Mouse (Mus musculus) adrenal gland, postnatal 10 days (tissue): ENCODE measurements around the gene Prmt1. TPM values are rescaled to one million over a fixed set of nuclear protein-coding genes. Genes with fewer than 3 reads are reported as not detected.

ENCODE experiments used
- DNase-seq: peaks from one replicate; pipeline ENCODE4 v3.0.0; 2021; ENCODE audit warnings: mixed read lengths
- total RNA-seq, 2 experiments: library from RNA; stranded (reverse); gene quantifications; 2 replicates each; pipeline ENCODE4 v1.2.3; 2021

The Prmt1 gene
- total RNA-seq, 2 experiments from 2014 or later, result 254 to 258 TPM

DNA sequence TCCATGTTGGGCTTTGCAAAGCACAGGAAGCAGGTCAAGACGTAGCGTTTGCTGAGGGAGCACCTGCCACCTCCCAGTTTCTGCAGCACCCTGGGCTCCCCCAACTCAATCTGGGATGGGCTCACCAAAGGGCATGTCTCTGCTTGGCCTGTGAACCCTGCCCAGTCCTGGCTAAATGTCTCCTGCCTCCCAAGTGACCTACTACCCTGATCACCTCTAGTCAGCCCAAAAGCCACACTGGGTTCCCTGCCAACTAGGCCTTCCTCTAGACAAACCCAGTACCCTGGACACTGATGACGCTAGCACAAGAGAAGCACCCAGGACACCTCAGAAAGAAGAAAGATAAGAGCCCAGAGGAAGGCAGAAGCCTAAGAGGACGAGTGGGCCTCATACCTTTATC is 26.5 kb upstream of the Prmt1 start:
- no peak for DNase-seq

DNA sequence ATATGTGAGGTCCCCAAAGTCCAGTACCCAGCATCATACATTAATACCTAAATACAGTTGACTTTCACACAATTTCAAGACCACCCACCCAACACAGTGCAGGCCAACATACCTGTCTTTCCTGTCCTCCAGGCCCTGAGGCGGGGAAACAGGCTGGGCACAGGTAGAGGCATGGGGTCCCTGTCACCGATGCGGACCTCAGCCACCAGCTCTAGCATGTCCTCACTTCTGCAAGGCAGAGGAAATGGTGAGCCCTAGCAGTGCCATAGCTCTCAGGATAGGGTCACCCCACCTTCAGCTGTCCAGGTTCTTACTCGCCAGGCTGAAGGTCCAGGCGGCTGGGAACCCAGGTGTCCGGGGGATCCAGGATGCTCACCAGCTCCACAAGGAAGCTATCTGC is 25.6 kb upstream of the Prmt1 start:
- DNase-seq, result no peak

DNA sequence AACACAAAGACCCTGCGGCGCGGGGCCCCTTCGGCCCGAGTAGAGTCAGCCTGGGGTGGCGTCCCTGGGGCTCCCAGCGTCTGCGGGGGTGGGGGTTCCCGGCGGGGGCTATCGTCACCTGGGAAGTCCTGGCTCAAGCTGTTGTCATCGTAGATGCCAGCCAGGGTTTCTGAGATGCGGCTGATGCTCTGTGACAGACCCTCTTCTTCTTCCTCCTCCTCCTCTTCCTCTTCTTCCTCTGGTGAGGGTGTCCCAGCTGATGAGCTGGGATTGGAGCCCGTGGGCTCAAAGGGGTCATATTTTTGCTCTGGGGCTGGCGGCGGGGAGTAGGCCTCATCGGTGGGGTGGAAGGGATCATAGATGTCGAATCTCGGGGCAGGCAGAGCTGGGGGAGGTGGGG is 22.0 kb upstream of the Prmt1 start:
- no peak for DNase-seq

DNA sequence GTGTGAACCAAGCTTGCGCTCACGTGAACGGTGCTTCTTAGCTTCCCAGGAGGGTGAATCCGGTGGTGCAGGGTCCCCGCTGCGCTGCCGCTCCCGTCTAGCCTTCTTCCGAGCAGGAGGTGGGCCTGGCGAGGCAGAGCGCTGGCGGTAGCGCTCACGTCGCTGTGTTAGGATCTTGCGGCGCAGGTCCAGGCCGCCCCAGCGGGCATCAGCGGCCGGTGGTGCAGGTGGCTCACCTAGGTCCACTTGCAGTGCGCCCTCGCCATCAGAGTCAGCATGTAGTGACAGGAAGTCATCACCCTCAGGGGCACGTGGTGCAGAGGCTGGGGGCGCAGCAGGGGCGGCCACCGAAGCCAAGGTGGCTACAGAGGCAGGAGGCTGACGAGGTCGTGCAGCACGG is 21.5 kb upstream of the Prmt1 start:
- no peak for DNase-seq

DNA sequence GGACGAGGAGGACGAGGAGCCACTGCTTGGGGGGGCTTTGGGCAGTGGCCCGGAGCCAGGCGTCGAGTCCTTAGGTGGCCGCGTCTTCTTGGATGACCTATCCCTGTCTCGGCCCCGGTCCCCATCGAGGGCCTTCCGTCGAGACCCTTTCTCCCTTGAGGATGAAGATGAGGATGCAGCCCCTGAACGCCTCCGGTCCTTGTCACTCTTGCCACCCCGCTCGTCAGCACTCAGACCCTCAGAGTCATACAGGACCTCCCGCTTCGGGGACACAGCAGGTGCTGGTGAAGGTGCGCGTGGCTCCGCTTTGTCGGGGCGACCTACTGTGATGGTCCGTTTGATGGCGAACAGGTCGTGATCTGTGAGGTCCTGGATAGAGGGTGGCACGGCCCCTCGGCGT is 20.8 kb upstream of the Prmt1 start:
- DNase-seq, result no peak

DNA sequence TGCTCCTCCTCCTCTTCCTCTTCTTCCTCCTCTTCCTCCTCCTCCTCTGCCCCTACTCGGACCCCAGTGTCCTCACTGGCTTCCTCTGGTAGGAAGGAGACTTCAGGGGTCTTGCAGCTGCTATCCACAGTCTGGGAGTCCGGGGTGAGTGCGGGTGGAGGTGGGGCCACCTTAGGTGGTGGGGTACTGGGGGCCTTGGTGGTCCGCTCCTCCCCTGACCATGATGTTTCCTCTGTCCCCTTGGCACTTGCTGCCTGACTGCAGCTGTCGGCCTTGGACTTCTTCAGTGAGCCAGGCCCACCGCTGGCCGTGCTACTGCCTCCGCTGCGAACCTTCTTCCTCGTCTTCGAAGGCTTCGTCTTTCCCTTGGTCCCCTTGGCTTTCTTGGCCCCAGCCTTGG is 20.1 kb upstream of the Prmt1 start:
- DNase-seq, result no peak

DNA sequence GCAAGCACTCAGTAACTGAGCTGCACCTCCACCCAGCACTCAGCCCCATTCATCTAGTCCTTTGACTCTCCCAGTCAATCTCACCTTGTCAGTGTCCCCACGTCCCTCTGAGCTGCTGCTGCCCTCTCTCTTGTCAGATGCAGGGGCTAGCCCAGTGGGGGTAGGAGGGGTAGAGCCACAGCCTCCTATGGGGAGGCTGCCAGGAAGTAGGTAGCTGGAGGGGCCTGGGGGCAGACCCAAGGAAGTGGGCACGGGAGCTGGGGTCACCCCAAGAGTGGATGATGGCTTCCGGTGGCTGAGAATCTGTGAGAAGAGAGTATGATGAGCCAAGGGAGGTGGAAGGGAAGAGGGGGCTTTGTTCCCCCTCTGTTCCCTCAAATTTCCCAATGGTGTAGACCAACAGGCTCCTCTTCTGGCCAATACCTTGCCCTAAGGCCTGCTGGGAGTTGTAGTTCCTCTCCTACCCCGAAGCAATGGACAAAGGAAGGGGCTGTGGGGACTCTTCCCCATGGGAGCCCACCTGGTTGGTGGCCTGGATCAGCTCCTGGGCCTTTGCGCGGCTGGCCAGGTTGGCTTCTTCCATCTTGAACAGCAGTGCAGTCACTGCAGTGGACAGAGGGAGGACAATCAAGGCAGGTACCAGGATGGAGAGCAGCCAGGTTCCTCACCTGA is 19.1 kb upstream of the Prmt1 start:
- DNase-seq, result no peak

DNA sequence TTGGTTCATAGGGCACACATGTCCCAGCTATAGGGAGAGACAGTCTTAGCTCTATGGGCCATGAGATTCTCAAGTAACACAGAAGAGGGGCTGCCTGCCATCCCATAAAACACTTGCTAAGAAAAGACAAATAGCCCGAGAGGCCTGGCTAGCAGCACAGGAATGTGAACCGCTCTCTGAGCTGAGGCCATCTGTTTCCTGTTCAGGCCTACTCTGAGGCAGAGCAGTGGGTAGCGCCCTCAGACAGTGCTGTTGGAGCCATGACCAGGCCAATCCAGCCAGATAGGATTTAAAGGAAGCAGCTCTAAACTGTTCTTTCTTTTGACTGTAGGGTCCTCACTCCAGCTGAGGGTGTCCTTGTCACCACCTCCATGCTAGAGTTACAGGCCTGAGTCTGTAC is 18.2 kb upstream of the Prmt1 start:
- no peak for DNase-seq

DNA sequence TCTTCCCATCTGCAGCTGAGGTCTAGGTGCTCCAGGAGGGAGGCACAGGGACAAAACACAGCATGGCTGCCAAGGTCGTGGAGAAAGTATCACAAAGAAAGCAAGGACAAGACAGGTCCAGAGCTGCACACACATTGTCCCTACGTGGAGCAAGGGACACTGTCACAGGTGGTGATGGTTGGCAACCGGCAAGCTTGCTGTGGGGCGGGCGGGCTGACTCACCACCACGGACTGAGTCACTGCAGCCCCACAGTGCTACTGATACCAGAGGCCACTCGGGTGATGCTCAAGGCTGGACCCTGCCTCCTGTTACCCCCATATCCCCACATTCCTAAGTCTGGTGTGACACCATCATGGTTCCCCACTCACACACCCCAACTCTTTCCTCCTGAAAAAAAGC is 16.1 kb upstream of the Prmt1 start:
- peak; percentile 54 for DNase-seq

DNA sequence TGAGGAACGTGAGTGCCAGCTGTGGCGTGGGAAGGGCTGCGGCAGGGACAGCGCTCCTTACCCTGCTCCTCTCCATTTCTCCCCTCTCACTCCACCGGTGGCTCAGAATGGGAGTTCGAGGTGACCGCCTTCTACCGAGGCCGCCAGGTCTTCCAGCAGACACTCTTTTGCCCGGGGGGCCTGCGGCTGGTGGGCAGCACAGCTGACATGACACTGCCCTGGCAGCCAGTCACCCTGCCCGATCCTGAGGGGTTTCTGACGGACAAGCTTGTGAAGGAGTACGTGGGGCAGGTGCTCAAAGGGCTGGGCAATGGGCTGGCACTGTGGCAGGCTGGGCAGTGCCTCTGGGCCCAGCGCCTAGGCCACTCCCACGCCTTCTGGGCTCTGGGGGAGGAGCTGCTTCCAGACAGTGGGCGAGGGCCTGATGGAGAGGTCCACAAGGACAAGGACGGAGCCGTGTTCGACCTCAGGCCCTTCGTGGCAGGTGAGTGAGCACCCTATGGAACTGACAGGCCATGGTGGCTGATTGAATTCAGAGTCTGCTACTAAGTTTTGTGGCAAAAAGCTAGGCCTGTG is 14.3 kb upstream of the Prmt1 start:
- peak; percentile 46 for DNase-seq

DNA sequence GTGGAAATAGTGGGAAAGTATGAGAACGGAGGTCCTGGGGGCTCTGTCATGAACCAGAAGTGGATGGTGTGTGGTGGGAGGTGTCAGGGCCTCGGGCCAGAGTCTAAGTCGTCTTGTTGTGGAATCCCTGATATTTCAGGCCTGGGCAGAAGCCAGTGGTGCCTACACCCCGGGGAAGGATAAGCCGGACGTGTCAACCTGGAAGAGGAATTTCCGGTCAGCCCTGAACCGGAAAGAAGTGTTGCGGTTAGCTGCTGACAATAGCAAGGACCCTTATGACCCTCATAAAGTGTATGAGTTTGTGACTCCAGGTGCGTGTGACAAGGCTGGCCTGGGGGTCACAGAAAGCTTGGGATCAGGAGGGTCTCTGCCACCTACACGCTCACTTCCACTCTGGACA is 13.4 kb upstream of the Prmt1 start:
- DNase-seq, result no peak

DNA sequence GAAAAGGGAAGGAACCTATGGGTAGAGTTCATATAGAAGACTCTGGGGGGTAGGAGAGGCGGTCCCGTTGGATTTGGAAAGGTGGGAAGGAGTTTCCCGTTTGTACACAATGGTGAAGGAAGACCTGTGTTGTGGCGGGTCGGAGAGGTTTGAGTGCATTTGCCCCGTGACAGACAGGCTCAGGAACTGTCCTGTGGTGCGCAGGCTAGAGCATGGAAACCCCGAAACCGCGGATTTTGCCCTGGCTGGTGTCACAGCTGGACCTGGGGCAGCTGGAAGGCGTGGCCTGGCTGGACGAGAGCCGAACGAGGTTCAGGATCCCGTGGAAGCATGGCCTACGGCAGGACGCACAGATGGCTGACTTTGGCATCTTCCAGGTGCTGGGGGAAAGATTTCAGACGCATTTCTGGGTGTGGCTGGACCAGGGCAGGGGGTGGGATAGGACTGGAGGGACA is 12.2 kb upstream of the Prmt1 start, which contains the start of gene Bcl2l12:
TSS of gene Bcl2l12 (minus strand) at position 212 of the 455 bp plus-strand sequence.
- DNase-seq, result peak; percentile 81

DNA sequence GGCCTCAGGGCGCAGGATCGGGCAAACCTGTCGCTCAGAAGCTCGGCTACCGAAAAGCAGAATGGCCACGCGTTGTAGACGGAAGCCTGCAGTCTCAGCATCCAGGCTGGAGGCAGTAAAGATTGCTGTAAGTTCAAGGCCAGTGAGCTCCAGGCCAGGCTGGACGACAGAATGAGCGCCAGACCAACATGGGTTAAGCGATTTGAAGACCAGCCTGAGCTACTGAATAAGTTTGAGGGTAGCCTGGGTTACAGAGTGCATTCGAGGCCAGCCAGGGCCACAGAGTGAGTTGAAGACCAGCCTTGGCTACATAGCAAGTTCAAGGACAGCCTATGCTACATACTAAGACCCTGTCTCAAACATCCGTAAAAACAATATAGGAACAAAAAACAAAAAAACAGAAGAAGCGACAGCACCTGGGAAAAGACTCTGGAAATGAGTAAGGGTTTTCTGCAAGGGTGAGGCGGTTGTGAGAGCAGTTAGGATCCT is 11.6 kb upstream of the Prmt1 start:
- no peak for DNase-seq

DNA sequence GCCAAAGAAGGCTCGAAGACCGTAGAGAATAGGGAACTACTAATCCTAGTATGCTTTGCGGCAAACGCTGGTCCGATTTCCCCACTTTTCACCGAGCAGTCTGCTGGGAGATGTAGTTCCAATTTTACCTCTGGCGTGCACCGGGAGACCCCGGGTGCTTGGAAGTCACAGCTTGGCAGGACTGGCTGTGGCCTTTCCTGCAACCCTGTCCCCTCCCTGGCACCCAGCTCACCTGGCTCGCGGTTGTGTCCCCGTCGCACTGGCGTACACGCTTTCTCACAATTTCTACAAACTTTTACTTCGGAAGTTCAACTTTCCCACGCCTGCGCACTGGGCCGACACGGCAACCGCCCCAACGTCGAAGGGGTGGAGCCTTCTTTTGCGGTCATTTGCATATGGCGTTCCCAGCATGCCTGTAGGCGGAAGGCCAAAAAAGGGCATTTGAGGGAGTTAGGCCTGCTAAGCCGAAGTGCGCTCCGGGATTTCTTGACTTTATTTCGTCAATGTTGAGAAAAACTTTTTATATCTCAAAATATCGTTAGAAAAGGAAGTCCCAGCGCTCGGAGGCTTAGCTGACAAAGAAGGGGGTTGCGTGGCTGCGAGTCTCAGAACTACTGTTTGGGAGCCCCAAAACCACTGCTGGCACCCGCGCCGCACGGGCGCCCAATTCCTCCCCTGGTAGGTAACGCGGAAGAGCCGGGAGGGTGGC is 11.0 kb upstream of the Prmt1 start, which contains the start of gene Irf3:
TSS of gene Irf3 (plus strand) at position 418 of the 709 bp plus-strand sequence.
- peak; percentile 96 for DNase-seq

DNA sequence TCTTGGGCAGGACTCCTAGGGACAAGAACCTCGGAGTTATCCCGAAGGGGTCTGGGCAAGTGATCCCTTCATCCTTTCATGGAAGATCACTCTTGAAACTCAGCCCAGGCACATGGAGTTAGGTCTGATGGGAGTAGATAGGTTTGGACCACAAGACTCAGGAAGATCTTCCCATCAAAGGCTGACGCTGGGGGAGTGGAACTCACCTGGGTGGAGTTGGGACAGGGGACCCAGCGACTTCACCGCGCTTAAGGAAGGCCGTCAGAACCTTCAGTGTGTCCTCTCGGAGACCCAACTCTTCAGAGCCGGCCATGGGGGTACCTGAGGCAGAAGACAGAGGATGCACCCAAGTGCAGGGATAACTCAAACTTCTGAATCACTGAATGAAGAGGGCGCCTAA is 10.3 kb upstream of the Prmt1 start:
- DNase-seq, result no peak

DNA sequence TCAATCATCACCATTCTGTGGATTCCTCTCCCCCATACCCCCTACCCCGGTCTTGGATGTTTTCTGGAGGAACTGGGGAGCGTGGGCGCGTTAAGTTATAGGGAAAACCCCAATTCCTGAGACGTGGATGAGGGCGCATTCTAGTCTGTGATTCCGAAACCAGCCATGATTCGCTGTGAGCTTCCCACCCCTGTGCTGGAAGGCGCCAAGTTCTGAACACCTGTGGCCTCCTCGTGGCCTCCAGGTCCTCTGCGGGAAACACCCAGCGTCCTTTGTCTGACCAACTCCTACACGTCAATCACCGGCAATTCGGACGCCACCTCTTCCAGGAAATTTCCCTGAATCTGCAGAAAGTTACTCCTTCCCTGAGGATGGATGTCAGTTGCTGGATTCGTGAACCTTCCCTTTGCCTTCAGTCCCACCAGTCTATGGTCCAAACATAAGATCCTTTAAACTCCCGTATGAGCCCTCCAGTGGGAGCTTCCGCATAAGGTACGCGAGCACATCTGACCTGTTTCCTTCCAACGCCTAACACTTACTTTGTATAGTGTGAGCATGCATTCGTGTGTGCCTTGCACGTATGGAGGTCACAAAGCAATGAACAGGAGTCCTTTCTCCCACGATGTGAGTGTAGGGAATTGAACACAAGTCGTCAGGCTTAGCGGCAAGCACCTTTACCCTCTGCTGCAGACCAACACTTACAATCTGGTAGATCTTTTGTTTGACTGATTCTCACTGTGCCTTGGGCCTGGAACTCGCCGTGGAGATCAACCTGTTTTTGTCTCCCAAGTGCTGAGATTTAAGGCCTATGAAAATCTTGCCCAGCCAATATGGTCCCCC is 731 bp upstream of the Prmt1 start:
- no peak for DNase-seq

DNA sequence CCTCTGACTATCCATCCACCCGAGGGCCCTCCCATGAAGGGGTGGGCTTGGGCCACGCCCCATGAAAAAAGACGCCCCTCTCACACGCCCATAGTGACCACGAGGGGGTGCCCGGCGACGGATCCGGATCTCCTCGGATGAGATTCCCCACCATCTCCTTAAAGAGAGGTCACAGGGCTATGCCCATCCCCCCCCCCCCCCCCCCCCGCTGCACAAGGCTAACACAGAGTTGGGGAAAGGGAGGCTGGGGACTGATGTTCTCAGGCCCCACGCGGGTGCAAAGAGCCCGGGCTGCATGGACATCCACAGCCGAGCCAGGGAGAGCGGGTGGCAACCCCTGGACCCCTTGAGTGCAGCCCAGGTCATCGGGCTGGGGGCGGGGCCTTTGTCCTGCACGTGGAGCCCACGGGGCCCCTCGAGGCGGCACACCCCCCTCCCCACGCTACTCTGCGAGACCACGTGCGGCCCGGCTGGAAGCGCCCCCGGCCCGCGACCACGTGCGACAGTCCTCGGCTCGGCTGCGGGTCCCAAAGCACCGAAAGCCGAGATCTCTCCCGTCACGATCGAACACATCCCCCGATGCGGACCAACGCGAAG is 675 bp downstream of the Prmt1 start:
- peak; percentile 80 for DNase-seq

DNA sequence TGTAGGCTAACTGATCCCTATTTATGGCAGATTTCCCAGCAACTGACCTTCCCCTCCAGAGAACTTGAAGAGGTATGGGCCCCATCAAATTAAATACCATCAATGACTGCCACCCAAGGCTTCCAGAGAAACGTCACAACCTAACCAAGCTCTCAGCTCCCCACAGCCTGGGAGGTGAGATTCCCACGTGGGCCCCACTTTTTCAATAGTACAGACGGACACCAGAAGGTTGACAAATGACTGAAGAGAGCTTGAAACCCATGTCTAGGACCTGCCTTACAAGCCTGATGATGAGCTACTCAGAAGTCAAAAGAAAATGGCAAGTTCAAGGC is 1.6 kb downstream of the Prmt1 start:
- no peak for DNase-seq

DNA sequence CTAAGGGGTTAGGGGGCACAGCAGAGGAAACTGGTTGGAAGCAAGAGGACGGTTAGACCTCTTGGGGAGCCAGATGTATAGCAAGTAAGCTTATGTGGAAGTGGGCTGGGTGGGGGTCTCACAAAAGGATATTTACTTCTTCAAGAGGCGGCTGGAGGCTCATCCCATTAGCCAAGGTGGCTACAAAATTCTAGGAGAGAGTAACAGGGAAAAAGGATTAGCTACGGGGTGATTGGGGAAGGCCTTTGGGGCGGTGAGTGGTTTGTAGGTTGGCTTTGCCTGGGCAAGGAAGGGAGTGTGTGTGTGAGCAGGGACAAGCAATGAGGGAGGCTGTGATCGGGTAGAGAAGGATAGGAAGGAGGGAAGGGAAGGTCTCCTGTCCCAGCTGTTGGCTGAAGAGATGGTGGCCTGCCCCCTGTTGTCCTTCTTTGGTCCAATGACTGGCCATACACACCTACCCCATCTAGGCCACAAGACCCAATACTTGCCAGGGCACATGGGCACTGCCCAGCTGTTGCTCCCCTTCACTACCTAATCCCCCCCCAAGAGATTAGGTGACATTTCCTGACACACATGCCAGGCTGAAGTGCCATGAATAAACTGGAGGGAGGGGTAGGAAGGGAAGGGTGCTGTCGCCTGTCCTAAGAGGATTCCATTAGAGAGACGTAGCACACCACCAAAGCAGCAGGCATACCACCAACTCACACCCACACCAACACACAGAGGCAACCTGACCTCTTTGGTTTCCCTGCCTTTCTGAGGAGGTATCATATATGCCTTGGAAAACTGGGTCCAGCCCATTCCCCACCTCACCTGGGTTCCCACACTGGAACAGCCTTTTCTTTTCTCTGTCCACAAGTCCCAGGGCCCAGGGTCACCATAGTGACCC is 2.2 kb downstream of the Prmt1 start:
- no peak for DNase-seq

DNA sequence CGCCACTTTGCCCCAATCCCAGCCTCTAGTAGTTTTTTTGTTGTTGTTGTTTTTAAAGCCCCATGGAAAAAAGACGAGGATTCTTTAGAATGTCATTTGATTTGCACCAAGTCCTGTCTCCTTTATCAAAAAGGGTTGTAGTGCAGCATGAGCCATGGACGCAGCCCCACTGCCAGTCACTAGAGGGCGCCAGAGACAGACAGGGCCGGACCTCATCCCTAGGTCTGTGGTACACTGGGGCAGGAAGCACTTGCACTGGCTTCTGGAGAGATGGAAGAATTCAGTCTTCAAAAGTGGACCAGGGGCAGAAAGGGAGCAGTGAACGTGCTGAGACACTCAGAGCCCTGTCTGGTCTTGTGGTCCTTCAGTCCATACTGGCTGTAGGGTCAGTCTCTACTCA is 3.3 kb downstream of the Prmt1 start:
- peak; percentile 95 for DNase-seq

DNA sequence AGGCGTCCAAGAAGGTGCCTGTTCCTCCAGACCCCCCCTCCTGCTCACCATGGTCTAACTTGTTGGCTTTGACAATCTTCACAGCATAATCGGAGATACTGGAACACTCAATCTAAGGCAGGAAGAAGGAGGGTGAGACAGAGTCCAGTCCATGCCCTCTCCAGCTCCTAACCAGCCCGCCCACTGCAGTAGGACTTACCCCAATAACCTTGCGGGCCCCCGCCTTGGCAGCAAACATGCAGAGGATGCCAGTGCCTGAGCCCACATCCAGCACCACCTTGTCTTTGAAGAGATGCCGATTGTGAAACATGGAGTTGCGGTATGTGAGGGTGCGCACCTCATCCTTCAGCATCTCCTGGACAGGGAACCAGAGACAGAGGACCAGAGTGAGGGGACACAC is 4.8 kb downstream of the Prmt1 start:
- DNase-seq, result no peak
